Mouse (Mus musculus): ENCODE data around the gene Cpped1.
A peak's percentile ranks its signal among the peaks of the same experiment; 100 is the strongest.

Gene Cpped1

GRCm38 (mm10) chr16:11824833-11825232, 84.4 kb downstream of the Cpped1 start:
- no peaks in the 10 kb centered on the region for H3K36me3 ChIP-seq (ENCODE audit: insufficient read depth, low read length)
- no peaks in the 10 kb centered on the region for H3K27me3 ChIP-seq (ENCODE audit: insufficient read depth, low read length)
- H3K4me3 ChIP-seq (replicated peaks; ENCODE audit: low read length) = no peak overlapping the region
- H3K4me1 ChIP-seq (replicated peaks; ENCODE audit: low read depth, low read length) = no peaks in the 10 kb centered on the region
- no peak for TF ChIP-seq CTCF (conservative IDR thresholded peaks at IDR 0.05; ENCODE audit: low read length)
- TF ChIP-seq NANOG (IDR thresholded peaks at IDR 0.05; ENCODE audit: borderline replicate concordance, low read length) = no peak
- TF ChIP-seq POU5F1 (IDR thresholded peaks at IDR 0.05; ENCODE audit: borderline replicate concordance, low read length) = no peak
- H3K9me3 ChIP-seq (ENCODE audit: low read length) = 0 out of 2 replicates have a peak, but pooled peaks cover 3% of the 10 kb centered on the region

DNA sequence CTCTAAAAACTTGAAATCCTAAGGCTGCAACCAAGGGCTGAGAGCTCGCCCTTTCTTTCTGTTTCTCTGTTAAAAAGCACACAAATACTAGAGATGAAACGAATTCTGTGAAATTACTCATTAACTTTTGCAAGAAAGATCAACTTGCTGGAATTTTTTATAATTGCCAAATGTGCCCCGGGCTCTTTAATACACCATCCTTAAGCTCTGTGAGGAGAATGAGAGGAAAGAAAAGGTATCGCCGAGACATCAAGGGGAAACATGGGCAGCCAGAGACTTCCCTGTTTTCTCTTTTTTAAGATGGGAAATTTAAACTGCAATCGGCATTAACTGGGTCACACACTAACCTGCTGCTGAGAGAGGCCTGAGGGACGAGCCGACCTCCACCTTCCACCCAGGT, 84.9 kb downstream of the Cpped1 start:
- no peaks in the 10 kb centered on the region for H3K27me3 ChIP-seq (ENCODE audit: insufficient read depth, low read length)

GRCm38 (mm10) chr16:11820791-11821190, 88.5 kb downstream of the Cpped1 start:
- Histone ChIP-seq H3K36me3 (ENCODE audit: insufficient read depth, low read length) (no peaks in the 10 kb centered on the region), H3K9me3 (ENCODE audit: low read length) (peaks cover 9% of the 10 kb centered on the region), H3K4me3 (replicated peaks; ENCODE audit: low read length) (no peak overlapping the region), H3K27me3 (ENCODE audit: insufficient read depth, low read length) (no peaks in the 10 kb centered on the region), H3K4me1 (replicated peaks; ENCODE audit: low read depth, low read length) (no peaks in the 10 kb centered on the region)
- no peak for TF ChIP-seq POU5F1 (IDR thresholded peaks at IDR 0.05; ENCODE audit: borderline replicate concordance, low read length)
- TF ChIP-seq NANOG (IDR thresholded peaks at IDR 0.05; ENCODE audit: borderline replicate concordance, low read length) = no peak
- TF ChIP-seq CTCF (conservative IDR thresholded peaks at IDR 0.05; ENCODE audit: low read length) = no peak

More for the DNA sequence above, 84.9 kb downstream of the Cpped1 start:
- Histone ChIP-seq H3K4me3 (replicated peaks; ENCODE audit: low read length) (no peak overlapping the region), H3K9me3 (ENCODE audit: low read length) (peaks cover 6% of the 10 kb centered on the region), H3K4me1 (replicated peaks; ENCODE audit: low read depth, low read length) (no peaks in the 10 kb centered on the region), H3K36me3 (ENCODE audit: insufficient read depth, low read length) (no peaks in the 10 kb centered on the region)
- TF ChIP-seq CTCF (conservative IDR thresholded peaks at IDR 0.05; ENCODE audit: low read length) (no peak), POU5F1 (IDR thresholded peaks at IDR 0.05; ENCODE audit: borderline replicate concordance, low read length) (no peak), NANOG (IDR thresholded peaks at IDR 0.05; ENCODE audit: borderline replicate concordance, low read length) (no peak)

- TF ChIP-seq NANOG (IDR thresholded peaks at IDR 0.05; ENCODE audit: borderline replicate concordance, low read length) = 0 out of 2 replicates have a peak, but pooled peaks have one; percentile 2
- no peak for TF ChIP-seq CTCF (conservative IDR thresholded peaks at IDR 0.05; ENCODE audit: low read length)
- no peak for TF ChIP-seq POU5F1 (IDR thresholded peaks at IDR 0.05; ENCODE audit: borderline replicate concordance, low read length)
- Histone ChIP-seq H3K4me1 (replicated peaks; ENCODE audit: low read depth, low read length) (peaks cover 20% of the 10 kb centered on the region), H3K9me3 (ENCODE audit: low read length) (peaks cover 8% of the 10 kb centered on the region), H3K4me3 (replicated peaks; ENCODE audit: low read length) (no peak overlapping the region), H3K36me3 (ENCODE audit: insufficient read depth, low read length) (no peaks in the 10 kb centered on the region), H3K27me3 (ENCODE audit: insufficient read depth, low read length) (no peaks in the 10 kb centered on the region)
Observed at GRCm38 (mm10) chr16:11814935-11815650, 94.2 kb downstream of the Cpped1 start.

DNA sequence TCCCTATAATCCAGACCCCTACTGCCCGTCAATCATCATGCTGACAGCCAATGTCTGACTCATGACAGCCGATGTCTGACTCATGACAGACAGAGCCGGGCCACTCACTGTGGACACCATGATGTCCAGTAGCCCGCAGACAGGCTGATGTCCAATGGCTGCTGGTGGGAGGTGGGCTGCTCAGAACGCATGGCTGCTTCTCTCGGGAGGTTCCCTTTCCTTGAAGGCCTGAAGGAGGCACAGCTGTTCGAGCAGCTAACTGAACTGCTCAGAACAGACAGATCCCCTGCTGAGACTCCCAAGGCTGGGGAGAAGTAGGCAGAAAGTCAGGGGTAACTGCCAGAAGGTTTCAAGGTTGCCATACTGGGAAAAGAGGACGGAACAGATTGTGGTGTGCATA, 97.1 kb downstream of the Cpped1 start:
- H3K9me3 ChIP-seq (ENCODE audit: low read length) = no peaks in the 10 kb centered on the region
- peaks cover 34% of the 10 kb centered on the region for H3K4me1 ChIP-seq (replicated peaks; ENCODE audit: low read depth, low read length)
- TF ChIP-seq CTCF (conservative IDR thresholded peaks at IDR 0.05; ENCODE audit: low read length) (no peak), POU5F1 (IDR thresholded peaks at IDR 0.05; ENCODE audit: borderline replicate concordance, low read length) (no peak), NANOG (IDR thresholded peaks at IDR 0.05; ENCODE audit: borderline replicate concordance, low read length) (no peak)
- H3K27me3 ChIP-seq (ENCODE audit: insufficient read depth, low read length) = no peaks in the 10 kb centered on the region
- H3K4me3 ChIP-seq (replicated peaks; ENCODE audit: low read length) = no peak overlapping the region
- no peaks in the 10 kb centered on the region for H3K36me3 ChIP-seq (ENCODE audit: insufficient read depth, low read length)

- no peaks in the 10 kb centered on the region for H3K36me3 ChIP-seq (ENCODE audit: insufficient read depth, low read length)
- no peaks in the 10 kb centered on the region for H3K9me3 ChIP-seq (ENCODE audit: low read length)
- H3K4me1 ChIP-seq (replicated peaks; ENCODE audit: low read depth, low read length) = peaks cover 27% of the 10 kb centered on the region
- H3K27me3 ChIP-seq (ENCODE audit: insufficient read depth, low read length) = no peaks in the 10 kb centered on the region
- no peak for TF ChIP-seq POU5F1 (IDR thresholded peaks at IDR 0.05; ENCODE audit: borderline replicate concordance, low read length)
- no peak for TF ChIP-seq NANOG (IDR thresholded peaks at IDR 0.05; ENCODE audit: borderline replicate concordance, low read length)
- no peak for TF ChIP-seq CTCF (conservative IDR thresholded peaks at IDR 0.05; ENCODE audit: low read length)
- H3K4me3 ChIP-seq (replicated peaks; ENCODE audit: low read length) = no peak overlapping the region
Observed at GRCm38 (mm10) chr16:11809615-11810014, 99.6 kb downstream of the Cpped1 start.

GRCm38 (mm10) chr16:11801960-11802539, 107.2 kb downstream of the Cpped1 start:
- H3K4me1 ChIP-seq (replicated peaks; ENCODE audit: low read depth, low read length) = no peaks in the 10 kb centered on the region
- no peak for TF ChIP-seq NANOG (IDR thresholded peaks at IDR 0.05; ENCODE audit: borderline replicate concordance, low read length)
- no peak for TF ChIP-seq CTCF (conservative IDR thresholded peaks at IDR 0.05; ENCODE audit: low read length)
- no peak for TF ChIP-seq POU5F1 (IDR thresholded peaks at IDR 0.05; ENCODE audit: borderline replicate concordance, low read length)
- H3K4me3 ChIP-seq (replicated peaks; ENCODE audit: low read length) = no peak overlapping the region
- H3K36me3 ChIP-seq (ENCODE audit: insufficient read depth, low read length) = no peaks in the 10 kb centered on the region
- H3K9me3 ChIP-seq (ENCODE audit: low read length) = no peaks in the 10 kb centered on the region
- no peaks in the 10 kb centered on the region for H3K27me3 ChIP-seq (ENCODE audit: insufficient read depth, low read length)

DNA sequence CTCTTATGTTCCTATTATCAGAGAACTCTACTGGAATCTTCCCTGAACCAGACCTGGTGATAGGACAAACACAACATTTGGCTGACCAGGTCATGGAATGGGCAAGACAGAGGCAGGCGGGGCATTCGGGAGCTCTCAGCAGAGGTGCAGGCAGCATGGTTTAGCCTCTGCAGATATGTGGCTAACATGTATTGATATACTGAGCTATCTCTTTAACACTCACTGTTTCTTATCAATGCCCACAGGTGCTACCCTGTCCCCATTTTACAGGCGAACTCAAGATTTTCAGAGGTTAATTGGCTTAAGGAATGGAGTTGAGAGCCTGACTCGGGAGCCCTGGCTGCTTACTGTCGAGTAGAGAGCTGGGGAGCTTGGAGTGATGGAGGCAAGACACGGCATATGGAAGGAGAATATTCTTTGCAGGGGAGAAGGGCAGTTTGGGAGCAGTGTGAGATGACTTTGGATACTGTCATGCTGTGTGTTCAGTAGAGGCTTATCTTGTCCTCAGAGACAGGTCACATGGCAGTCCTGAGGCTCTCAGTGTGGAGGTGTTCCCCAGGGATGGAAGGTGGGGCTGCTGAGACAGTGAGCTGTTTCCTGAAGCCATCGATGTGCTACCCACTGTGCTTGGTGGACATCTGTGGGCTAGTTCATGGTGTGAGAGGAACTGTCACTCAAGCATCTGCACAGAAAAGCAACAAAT, 113.3 kb downstream of the Cpped1 start:
- TF ChIP-seq NANOG (IDR thresholded peaks at IDR 0.05; ENCODE audit: borderline replicate concordance, low read length) (no peak), CTCF (conservative IDR thresholded peaks at IDR 0.05; ENCODE audit: low read length) (no peak), POU5F1 (IDR thresholded peaks at IDR 0.05; ENCODE audit: borderline replicate concordance, low read length) (no peak)
- H3K4me3 ChIP-seq (replicated peaks; ENCODE audit: low read length) = no peak overlapping the region

More for the DNA sequence above, 113.3 kb downstream of the Cpped1 start:
- Histone ChIP-seq H3K9me3 (ENCODE audit: low read length) (peaks cover 10% of the 10 kb centered on the region; the same call in 1 of the 2 replicates), H3K27me3 (ENCODE audit: insufficient read depth, low read length) (no peaks in the 10 kb centered on the region), H3K36me3 (ENCODE audit: insufficient read depth, low read length) (no peaks in the 10 kb centered on the region), H3K4me1 (replicated peaks; ENCODE audit: low read depth, low read length) (no peaks in the 10 kb centered on the region)

Data from E14TG2a.4 (cell line).